Mouse (Mus musculus): Measurements from ENCODE around the gene Gm3020.
"Not testable (repeated sequence)": the region's sequence is repeated elsewhere in the genome, so short reads cannot be mapped to it uniquely, and the experiment has no call there.

DNA sequence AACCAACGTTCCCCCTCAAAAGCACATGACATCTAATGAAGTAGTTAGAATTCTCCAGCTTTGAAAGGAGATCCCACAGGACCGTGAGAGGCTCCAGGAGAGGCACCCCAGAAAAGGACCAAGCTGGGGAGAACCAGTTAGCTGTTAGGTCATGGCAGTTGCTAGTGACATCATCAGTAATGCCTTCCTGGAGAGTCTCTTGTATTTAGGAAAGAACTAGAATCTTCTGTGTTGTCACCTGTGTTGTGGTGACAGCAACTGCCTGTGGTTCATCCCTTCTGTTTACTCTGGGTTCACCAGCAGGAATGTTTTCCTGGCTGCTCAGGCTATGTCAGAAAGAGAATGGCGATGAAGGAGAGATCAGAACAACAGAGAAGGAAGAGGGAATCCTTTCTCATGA is 36.7 kb downstream of the Gm3020 start, which contains the start of gene Gm3043:
- TF ChIP-seq CTCF (IDR thresholded peaks at IDR 0.05); EP300 (IDR thresholded peaks at IDR 0.05; ENCODE audit: insufficient read depth, low read depth, low read length): not testable (repeated sequence)

All from heart, adult 2 months (tissue).